Mouse (Mus musculus) erythroid progenitor cell, adult 5-6 weeks (primary cell): ENCODE measurements around the gene Card9. TPM values are rescaled to one million over a fixed set of nuclear protein-coding genes. Genes with fewer than 3 reads are reported as not detected.

ENCODE experiments used
- ATAC-seq: replicated peaks from 2 replicates; pipeline ENCODE4 v1.8.0; 2016; ENCODE audit warnings: moderate number of reproducible peaks, mild to moderate bottlenecking, moderate TSS enrichment, inconsistent platforms; ENCODE audit not compliant: poor library complexity, low FRiP score, severe bottlenecking
- total RNA-seq, 2 experiments: library from RNA; stranded (forward) in 1 of 2; stranded (reverse) in 1 of 2; fragments of 150-400 nt in 1 of 2; fragments of 186-747, 209-891 nt in 1 of 2; gene quantifications; 2 replicates each; pipeline versions ENCODE4 v1.2.3 to v1.2.4; 2015 to 2017; ENCODE audit warnings: low replicate concordance in 2 of 2

The Card9 gene
- total RNA-seq, 2 experiments from 2014 or later: 10.9 to 11.3 TPM

DNA sequence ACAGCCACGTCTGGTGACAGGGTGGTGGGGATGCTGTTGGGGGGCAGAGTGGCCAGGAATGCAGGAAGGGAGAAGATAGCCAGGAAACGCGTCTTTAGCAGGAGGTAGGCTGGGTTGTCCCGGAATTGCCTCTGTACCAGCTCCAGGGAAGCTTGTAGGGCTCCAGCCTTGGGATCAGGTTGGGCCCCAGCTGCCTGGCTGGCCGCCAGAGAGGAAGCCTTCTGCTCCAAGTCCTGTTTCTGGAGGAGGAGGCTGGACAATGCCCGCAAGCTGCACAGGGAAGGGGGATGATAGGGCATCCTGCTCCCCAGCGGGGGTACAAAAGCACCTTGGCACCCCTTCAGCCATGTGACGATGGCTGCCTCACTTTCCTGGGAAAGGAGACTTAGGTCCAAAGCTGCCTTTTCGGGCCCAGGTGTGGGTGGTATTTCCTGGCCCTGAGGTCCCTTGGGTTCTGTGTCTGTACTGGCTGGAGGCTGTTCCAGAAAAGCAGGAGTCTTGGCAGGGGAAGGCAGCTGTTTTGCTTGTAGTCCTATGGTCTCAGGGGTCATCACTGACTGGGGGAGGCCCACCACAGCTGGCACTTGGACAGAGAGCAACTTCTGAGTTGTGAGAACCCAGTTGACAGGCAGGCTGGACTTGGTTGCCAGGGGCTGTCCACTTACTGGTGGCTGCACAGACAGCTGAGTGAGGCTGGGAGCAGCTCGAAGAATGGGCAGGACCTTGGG, 4.2 kb upstream of the Card9 start:
- ATAC-seq: no peak

DNA sequence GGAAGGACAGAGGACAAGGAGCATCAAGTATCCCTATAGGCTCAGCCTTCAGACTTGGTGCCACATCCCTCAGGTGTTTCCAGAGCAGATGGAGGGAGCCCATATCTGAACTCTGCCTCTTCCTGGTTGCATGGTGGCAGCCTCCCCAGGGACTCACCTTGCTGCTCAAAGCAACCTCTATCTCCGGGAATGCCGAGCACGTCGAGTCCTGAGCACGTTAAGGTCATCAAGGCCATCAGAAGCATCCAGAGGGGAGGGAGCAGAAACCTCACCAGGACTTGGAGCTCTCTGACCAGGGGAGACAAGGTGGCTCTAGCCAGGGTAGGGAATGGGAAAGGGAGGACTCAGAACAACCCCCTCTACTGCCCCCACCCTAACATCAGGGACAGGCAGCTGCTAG, 2.8 kb upstream of the Card9 start:
- ATAC-seq: no peak

DNA sequence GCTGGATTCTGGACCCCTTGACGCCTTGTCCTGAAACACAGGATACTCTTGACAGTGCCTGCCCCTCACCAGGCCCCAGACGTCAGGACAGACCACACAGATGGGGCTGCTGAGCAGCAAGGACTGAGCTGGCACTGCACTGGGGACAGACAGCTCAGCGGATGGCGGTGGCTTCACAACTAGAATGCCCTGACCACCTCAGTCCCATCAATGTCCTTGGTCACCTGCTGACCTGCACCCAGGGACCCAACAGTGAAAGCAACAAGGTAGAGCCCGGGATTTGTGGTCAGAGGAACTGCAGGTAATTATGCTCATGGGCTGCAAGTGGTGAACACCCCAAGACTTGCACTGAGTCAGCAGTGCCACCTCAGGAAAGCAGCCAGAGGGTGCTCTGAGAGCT, 2.3 kb upstream of the Card9 start:
- ATAC-seq: no peak

DNA sequence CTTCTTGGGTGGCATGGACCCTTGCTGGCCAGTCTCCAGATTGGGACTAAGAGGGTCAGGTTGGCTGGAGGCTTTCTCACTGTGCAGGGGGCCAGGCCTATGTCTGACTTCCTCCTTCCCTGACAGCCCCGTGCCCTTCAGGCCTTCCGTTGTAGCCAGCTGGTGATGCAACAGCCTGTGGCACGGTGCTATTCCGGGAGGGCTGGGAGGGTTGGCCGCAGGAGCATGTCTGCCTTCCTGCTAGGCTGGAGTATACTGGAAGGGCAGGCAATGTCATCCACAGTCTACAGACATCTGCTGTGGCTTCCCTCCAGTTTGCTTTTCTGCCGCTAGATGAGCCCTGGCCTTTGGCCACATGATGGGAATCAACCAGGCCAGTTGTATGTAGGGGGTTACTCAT, 735 bp downstream of the Card9 start:
- no peak for ATAC-seq

DNA sequence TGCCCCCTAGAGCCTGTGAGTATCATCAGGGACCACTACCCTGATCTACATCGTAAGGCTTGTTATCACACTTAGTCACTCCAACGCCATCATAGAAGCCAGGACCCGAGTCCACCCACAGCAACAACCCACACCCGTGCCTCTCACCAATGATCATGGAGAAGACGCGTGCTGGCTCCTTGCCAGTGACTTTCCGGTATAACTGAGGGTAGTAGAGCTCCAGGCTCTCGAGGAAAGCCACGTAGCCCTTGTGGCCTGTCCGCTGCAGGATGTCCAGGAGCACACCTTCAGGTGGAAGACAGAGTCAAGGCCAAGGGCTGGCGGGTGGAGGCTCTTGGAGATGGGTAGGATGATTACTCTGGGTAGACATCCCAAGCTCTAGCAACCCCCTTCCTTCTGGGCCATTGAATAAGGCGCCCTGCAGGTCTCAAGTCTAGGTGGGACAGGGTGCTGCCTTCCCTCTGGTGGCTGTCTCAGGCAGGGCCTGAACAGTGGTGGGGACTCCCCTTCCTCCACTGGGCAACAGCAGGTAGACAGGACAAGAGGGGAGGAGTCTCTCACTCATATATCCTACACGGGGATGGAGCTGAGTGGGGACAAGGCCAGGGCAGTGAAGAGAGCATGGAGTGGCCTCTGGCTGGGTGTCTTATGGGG, 1.9 kb downstream of the Card9 start:
- ATAC-seq: no peak

DNA sequence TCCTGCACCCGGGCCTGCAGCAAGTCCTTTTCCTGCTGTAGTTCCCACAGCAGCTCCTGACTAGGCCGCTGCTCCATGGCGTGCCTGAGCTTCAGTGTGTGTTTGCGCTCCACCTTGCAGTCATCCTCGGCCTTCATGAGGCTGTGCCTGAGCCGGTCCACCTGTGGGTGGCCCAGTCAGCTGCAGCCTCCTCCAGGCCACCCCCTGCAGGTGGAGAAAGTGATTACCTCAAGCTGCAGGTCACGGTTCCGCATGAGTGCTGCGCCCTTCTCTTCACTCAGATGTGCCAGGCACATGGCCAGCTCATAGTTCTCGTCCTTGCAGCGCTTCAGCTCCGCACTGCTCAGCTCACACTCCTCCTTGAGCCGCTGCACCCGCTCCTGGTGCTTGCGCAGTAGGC, 3.2 kb downstream of the Card9 start:
- ATAC-seq: no peak

DNA sequence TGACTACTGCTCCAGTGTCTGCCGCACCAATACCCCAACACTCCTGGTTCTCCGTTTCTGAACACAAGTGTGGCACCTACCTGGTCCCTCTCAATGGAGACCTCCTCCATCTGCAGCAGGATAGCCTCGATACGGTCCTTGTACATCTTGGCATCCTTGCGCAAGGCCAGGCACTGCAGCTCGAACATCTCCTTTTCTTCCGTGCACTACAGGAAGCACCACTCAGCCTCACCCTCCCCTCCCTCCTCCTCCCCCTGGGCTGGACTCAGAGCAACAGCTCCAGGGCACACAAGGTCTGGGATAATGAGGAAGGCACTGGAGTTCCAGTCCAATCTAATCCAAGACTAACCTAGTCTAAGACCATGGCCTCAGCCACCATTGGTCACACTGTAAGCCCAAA, 4.0 kb downstream of the Card9 start:
- ATAC-seq: no peak

DNA sequence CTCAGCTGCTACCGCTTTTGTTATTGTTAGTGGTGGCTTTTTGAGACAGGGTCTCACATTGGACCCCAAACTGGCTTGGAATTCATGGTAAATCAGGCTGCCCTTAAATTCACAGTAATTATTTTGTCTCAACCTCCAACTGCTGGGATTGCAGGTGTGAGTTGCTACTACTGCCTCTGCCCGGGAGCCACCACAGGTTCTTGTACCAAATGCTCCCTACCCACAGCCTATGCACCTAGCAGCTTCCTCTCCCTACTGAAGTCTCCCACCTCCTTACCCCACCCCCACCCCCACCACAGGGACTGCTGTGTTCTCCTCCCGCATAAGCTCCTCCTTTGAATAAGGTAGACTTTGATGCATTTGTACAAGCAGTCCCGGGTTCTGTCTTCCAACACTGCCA, 4.5 kb downstream of the Card9 start:
- ATAC-seq: no peak

DNA sequence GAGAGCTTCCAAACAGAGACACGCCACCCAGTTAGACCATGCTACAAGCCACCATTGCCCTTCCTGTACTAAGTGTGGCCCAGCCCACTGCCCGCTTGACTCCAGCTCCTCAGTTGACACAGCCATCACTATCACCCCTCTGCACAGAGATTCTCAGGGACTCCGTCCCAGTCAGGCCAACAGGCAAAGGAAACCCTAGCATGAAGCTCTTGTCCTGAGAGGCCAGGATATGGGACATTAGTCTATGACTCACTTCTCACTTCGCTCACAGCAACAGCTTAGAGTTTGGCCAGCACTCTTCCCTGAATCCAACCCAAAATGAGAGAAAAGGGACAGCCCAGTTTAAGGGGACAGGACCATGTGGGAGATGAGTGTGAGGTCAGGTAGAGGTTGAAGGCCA, 6.3 kb downstream of the Card9 start:
- ATAC-seq: no peak

DNA sequence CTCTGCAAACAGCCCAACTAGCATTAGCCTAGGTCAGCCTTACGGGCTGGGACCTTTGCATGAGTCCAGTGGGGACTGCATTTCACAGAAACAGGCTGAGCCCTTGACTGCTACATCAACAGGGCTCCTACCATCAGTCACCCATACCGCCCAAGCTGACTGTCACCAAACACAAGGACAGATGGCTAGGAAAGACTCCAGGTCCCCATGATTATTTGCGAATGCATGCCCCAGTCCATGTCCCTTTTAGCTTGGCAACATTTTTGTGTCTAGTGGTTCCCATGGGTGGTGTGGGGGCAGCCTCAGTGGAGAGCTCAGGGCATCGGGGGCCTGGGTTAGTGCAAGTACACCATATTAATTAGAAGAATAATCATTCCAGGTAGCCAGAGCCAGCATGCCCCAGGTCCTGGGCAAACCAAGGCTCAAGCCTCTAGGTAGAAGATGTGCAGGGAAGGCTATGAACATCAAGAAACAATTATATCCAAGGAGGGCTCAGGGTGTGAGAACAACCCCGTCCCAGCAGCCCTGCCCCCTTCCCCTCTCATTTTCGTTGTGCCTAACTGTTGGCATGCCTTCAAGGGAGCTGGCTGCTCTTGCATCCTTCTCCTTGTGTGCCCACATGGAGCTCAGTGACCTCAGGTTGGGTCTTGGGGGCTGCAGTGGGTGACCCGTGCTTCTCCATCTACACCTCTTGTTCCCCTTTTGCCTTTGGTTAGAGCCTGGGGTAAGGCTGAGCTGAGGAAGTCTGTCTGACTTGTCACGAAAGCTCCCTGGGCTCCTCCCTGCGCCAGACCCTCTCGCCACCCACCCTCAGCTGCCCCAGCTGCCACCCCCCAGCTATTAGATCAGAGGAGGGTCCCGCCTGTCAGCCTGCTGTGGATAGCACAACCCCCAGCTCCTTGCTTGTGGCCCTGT, 7.4 kb downstream of the Card9 start:
- ATAC-seq: no peak

DNA sequence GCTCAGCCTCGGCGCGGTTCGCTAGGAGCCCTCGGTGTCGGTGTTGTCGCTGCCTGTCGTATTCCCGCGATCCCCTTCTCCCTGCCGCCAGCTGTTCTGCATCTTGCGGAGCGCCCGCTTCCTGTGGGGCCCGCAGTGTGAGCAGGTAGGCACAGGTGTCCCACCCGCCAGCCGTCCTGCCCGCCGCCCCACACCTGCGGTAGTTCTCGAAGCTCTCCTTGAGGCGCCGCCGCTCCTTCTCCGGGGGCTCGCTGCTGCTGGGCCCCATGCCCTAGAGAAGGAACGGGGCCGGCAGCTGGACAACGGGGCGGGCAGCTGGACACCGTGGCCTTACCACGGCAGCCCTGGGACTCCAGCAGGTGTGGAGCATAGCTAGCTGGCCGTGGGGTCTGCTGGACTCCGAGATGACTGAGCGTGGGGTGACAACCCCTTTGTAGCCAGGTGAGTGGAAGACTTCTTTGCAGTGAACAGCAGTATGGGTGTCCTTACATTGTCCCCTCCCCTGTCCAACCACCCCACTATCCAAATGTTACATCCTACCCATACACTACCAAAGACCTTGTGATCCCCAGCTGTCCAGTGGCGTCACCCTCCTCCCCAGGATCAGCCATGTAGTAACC, 8.3 kb downstream of the Card9 start:
- peak; percentile 37 for ATAC-seq

DNA sequence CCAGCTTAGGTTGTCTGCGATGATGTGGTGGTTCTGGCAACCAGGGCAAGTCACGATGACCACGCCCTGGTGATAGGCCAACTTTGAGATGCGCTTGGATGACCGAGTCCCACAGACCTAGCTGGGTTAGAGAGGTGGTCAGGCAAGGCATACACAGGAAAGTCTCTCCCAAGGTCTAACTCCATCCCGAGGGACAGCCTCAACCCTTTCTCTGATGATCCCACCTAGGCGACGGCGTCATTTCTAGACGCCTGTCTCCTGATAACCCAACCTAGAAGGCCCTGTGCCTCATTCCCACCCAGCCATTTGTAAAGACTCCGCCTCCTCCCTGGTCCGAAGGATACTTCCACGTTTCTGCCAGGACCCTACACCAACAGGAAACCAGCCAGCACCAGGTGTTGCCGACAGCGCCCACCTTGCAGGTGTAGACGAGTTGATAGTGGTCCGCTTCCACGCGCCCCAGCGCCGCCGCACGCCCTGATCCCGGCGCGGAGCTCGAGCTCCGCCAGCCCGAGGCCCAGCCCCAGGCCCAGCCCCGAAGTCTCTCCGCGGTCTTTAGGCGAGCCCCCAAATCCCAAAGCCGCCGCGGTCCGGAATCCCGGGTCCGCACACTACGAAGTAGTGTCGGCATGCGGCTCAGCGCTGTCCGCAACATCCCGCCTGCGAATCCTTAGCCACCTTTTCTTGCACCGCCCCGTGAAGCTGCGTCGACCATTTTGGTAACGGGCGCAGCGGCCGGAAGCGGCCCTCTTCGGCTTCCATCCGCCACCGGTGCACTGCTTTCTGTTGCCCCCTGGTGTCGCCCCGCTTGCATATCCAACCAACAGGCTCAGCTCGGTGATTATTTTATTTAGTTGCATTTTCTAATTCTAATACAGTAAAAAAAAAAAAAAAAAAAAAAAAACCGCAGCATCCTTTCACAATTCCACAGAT, 9.1 kb downstream of the Card9 start, which contains the start of gene Dnlz:
Gene Dnlz, minus strand, starts transcription at position 753 of the 933 bp plus-strand sequence.
- ATAC-seq: peak; percentile 93

DNA sequence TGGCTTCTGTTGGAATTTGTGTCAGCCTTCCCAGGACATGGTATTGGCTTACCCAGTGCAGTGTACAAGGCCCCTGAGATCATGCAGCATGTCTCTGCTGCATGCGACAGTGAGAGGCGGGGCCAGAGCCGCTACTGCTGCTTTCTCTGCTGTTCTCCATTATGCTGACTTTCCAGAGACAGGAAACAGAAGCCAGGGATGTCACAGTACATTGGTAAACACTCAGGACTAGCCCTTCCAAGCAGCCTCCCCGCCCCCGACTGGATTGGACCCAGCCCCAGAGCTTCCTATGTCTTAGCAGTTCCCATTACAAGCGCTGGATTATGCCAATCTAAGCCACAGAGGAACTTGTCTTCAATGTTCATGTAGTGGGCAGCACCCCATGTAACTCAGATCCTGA, 12.5 kb downstream of the Card9 start:
- ATAC-seq: no peak

DNA sequence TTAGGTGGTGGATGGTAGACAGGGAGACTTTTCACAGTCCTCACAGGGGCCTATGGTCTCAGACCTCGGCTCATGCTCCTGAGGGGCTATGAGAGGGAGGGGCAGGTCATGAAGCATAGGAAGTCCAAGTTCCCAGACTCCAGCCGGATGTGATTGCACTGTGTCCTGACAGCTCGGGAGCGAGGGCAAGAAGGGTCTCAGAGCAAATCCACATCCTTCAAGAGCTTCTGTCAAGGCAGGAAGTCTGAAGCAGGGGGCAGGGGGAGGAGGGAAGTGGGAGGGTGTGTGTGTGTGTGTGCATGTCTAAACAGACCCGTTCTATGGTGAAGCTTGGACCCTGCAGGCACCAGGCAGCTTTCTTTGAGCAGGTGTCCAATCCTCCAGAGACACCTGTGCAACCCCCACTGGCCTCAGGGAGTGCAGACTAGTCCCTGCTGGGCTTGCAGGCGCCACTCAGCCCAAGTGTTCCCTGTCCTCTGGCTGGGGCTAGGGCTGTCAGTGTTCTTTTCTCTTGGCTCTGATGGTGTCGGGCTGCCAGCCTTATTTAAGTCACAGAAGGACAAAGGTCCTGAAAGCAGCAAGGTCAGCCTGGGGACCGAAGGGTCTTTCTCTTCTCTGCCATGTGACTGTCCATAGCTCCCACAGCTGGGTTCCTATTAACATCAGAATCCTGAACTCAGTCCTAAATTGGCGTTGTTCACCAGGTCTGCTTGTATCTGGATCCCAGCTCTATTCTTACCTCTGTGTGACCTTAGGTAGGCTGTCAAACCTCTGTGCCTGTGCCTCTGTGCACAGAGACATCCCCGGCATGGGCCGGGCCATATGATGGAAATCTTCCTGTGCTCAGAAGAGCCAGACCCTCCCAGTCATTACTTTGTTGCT, 17.9 kb downstream of the Card9 start:
- ATAC-seq: no peak

DNA sequence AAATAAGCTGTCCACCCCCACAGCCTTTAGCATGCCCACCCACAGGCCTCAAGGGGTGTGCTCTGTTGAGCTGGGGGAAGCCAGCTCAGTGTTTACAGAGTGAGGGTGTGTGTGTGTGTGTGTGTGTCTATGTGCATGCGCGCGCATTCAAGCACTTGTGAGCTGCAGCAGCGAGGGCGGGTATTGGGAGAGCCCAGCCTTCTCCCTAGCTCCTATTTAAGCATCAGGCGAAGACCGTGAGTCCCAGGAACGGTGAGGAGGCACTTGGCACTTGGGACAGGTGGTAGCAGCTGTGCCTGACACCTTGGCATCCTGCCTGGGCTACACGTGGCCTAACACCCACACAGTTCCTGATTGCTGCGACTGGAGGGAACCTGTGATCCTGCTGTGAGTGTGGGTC, 18.7 kb downstream of the Card9 start:
- no peak for ATAC-seq

DNA sequence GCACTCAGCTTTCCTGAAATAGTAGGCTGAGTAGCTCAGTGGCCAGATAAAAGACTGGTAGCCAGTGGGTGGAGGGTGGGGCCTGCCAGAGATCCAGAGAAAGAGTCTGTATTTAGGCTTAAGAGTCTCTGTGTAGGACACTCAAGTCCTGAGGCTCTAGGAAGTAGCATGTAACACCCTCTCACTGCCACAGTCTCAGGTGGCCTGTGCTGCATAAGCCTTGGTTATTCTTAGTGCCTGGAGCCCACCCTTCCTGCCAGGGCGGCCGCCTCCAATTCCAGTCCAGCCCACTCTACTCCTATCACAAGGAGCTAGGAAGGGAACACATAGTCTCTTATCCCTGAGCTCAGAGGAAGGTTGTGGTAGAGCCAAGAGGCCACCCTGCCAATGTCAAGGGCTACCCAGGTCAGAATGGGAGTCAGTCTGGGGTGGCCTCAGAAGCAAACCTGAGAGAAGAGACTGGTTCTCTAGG, 19.2 kb downstream of the Card9 start:
- no peak for ATAC-seq

DNA sequence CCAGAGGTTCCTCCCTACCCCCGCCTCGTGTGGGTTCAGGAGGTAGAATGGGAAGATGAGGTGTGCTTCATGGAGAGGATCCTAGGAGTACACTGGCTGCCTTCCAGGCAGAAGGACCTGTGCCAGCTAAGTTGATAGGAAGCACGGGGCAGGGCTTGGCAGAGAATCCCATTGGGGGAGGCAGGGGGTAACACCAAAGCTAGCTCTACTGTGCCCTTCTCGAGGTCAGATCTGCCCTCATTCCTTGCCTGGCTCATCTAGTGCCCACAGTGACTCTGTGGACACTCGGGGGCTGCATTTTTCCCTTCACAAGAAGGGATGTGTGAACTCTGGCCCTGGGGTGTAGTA, 21.5 kb downstream of the Card9 start:
- no peak for ATAC-seq
